Mouse (Mus musculus): ENCODE results near the gene Prkcd.

Gene Prkcd

DNA sequence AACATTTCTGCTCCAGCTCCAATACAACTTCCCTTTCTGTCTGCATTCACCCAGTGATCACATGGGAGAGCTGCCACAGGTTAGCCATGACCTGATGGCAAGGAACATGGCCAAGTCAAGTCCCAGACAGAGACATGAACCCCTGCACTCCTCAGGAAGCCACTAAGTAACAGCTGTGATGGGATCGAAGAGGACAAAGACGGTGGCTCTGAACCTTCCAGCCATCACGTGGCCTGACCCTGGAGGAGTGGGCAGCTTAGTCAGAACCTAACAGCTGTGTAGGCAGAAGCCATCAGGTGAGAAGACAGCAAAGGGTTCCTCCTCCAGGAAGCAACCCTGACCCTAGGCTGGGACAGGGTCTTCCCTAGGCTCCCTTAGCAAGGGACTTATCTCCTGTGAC is 16.5 kb downstream of the Prkcd start:
- no peak for DNase-seq (ENCODE audit: extremely low read depth, insufficient read length, low spot score)

DNA sequence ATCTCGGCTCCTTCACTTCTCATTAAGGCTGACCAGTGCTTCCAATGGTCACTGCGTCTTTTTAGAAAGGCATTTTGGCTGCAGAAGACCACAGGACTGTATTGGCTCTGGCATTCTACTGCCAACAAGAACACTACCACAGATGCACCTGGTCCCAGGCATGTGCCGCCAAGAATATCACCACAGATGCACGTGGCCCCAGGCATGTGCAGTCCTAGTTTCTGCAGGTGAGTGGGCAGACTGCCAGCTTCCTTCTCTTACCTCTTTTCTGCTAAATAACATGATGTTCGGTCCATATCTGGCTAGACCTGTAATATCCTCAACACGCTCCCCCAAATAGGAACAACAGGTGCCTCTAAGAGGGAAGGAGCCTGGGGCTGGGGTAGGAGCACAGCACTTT is 17.8 kb downstream of the Prkcd start:
- no peak for DNase-seq (ENCODE audit: extremely low read depth, insufficient read length, low spot score)

DNA sequence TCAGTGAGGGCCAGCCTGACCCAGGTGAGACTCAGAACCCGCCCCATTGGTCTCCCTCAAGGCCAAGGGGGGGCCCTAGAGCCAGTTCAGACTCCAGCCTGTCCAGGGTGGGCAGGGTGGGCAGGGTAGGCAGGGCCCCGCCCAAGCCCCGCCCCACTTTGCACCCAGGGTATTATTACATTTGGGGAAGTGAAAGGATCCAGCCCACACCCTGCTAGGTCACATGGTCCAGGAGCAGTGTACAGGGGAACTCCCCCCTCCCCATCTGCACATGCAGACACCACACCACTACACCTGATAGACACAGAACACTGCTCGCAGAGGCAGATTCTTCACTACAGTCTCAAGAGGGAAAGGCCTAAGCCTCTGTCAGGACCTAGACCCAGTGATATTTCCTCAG is 18.3 kb downstream of the Prkcd start:
- DNase-seq (ENCODE audit: extremely low read depth, insufficient read length, low spot score): no peak

DNA sequence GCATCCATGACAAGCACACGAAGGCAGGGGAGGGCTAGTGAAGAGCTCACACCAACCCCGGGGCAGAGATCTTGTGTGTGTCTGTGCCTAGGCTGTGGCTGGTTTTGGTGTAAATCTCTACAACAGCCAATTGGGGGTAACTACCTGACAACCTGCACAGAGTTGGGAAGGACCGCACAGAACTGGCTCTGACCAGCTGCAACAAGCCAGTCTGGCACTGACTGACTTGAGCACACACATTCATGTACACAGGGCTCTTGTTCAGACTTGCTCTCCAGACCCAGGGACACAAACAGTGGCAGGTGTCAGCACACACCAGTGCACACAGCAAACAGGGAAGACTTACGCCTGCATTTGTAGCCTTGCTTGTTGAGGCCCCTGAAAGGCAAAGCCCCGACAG is 19.2 kb downstream of the Prkcd start:
- DNase-seq (ENCODE audit: extremely low read depth, insufficient read length, low spot score): no peak

DNA sequence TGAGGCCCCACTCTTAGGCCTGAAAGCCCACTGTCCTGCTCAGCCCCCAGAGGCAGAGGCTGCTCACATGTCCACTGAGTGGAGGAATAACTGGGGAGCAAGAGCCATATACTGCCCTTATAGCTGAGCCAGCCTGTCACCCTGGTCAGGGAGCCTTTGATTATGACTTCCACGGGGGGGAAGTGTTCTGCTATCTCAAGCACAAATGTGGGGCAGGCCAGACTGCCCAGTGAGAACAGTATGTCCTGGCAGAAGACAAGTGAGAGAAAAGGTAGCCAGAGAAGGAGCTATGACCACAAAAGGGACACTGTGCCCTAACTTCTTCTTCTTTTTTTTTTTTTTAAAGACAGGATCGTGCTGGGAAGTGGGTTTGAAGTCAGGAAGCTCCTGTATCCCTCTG is 28.9 kb downstream of the Prkcd start:
- DNase-seq (ENCODE audit: extremely low read depth, insufficient read length, low spot score): no peak

DNA sequence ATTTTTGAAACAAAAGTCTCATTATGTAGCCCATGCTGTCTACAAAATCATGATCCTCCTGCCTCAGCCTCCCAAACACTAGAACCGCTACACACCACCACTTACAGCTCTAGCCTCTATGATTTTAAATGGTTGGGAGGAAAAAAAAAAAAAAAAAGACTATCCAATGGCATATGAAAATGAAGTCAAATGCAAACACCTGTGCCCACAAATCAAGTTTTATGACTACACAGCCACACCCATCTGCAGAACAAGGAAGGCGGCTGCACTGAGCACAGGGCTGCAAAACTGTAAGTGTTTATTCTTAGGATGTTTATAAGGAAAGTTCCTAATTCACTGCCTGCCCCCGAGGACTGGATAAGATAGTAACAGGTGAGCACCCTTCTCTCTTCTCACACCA is 29.6 kb downstream of the Prkcd start:
- DNase-seq (ENCODE audit: extremely low read depth, insufficient read length, low spot score): no peak

DNA sequence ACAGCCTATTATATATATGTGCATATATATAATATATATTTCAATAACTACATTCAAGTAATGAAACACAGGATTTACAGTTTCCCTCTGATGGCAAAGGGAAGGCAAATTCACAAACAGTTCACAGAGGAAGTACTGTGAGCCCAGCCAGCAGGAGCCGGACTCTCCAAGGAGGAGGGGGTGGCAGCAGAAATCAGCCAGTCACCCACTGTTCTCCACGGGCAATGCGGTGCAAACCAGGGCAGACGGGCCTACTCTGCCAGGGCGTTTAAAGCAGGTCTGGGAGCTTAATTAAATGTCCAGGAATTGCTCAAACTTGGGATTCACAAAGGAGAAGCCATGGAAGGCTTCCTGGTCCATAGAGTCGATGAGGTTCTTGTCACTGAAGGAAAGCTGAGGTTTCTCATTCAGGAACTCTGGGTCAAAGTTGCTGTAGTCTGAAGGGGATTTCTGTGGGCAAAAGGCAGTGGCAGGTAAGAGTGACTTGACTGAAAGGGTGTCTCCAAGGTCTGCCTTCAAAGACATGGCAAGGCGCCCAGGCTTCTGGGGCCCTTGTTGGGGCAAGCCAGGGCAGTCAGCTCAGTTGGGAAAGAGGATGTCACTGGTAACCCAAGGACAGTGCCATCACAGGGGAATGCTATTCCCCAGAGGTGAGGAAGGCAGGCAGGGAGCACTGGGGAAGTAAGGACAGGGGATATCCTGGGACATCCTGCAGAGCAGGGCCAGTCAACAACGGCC is 30.3 kb downstream of the Prkcd start:
- DNase-seq (ENCODE audit: extremely low read depth, insufficient read length, low spot score): no peak

DNA sequence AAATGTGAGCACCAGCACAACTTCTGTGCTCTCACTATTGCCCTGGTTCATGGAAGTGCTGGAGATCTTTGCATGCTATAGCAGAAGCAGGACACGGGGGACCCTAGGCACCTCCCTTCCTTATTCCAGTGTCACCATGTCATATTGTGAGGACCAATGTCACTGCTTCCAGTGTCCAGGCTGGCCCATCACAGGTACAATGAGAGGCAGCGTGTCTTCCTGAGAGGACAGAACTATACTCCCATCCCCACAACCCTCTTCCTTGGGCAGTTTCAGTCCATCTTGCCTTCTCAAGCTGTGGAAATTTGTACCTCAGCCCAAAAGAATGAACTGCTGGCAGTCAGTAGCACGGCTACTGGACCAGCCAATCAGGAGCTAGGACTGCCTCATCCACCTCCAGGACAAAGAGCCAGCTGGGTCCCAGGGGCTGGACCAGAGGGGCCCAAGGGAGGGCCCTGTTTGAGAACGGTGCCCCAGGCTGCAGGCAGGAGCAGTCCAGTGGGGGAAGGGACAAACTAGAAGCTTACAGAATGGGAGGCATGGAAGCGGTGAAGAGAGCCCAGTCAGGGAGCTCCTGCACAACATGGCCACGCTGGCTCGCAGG is 31.8 kb downstream of the Prkcd start:
- peak; percentile 29 for DNase-seq (ENCODE audit: extremely low read depth, insufficient read length, low spot score)

DNA sequence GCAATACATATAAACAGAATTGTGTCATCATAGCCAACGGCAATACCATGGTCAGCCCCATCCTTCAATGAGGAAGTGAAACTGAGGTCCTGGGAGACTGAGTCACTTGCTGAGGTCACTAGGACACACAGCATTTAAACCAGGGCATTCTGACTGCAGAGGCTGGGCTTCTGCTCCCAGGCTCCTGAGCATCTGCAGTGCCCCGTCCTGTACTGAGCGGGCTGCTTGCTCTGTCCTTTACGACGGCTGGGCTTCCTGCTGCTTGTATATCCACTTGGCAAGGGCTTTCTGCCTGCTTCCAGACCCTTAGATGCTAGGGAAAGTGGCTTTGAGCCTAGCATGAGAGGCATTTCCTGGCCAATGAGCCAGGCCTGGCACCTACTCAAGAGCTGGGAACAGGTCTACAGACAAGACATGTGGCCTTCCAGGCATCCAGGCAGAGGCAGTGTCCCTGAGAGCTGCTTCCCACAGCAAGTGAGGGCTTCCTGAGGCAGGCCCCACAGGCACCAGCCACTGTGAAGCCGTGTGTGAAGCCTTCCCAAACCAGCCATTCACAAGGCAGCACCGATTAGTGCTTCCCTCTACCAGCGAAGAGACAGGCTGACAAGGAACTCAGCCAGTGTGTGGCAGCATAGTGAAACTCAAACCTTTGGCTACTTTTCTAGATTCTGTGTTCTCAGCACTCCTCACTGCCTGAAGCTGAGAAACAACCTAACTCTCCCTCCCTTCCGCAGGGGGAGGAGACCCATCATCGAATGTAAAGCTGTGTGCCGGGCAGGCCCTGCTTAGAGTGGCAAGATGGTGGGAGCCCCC is 32.5 kb downstream of the Prkcd start:
- peak; percentile 75 for DNase-seq (ENCODE audit: extremely low read depth, insufficient read length, low spot score)

DNA sequence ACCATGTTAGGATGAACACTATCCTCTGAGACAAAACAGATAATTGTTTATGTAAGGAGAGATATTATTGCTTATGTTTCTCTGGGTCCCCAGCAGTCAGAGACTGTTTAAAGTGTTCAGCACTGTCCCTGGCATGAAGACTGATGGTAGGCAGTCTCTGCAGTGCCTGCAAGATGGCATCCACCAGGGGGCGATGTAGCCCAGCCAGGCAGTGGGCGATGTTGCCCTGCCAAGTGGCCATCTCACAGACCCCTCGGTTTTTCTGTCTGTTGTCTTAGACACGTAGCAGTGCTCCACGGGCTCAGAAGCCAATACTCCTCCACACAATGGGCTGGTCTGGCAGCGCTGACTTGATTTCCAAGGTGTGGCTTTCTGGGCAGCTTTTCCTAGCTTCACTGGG is 34.6 kb downstream of the Prkcd start:
- DNase-seq (ENCODE audit: extremely low read depth, insufficient read length, low spot score): peak; percentile 54

DNA sequence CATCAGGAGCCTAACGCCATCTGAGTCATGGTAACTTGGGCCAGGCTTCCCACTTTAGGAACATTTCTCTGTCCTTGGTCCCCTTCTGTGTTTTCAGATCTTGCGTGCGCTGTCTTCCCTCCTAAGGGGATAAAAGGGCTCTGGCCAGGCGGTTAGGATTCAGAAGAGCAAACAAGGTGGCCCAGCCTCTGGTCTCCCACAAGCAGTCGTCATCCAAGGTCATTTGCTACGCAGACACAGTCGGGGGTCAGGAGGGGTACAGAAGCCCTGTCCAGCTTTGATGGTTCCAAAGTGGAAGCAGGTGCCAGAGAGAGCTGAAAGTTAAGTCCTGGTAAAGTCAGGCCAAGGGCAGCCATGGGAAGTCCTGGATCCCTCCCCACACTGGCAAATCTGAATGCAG is 35.1 kb downstream of the Prkcd start:
- no peak for DNase-seq (ENCODE audit: extremely low read depth, insufficient read length, low spot score)

DNA sequence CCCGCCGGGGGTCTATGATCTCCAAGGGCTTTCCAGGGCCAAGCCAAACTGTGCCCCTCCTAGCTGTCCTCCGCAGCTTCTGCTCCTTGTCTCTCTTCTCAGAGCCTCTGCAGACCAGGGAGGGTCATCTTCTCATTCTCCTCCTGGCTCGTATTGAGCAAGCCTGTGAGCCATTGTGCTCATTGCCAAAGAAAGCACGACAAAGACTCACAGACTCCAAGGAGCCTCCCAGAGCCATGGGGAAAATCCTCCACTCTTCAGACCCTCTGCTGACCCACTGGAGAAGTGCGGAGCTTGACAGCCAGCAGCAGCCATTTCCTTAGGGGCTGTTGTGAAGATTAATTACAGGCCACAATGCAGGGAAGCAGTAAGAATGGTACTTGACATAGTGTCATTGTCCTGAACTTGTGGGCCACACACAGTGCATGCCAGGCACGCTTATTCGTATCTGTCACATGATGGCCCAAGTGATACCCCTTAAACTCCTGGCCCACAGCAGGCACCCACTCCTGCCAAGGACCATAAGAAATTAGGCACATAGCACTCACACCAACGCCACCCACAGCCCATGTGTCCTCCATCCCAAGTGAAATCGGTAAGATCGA is 35.9 kb downstream of the Prkcd start:
- no peak for DNase-seq (ENCODE audit: extremely low read depth, insufficient read length, low spot score)

DNA sequence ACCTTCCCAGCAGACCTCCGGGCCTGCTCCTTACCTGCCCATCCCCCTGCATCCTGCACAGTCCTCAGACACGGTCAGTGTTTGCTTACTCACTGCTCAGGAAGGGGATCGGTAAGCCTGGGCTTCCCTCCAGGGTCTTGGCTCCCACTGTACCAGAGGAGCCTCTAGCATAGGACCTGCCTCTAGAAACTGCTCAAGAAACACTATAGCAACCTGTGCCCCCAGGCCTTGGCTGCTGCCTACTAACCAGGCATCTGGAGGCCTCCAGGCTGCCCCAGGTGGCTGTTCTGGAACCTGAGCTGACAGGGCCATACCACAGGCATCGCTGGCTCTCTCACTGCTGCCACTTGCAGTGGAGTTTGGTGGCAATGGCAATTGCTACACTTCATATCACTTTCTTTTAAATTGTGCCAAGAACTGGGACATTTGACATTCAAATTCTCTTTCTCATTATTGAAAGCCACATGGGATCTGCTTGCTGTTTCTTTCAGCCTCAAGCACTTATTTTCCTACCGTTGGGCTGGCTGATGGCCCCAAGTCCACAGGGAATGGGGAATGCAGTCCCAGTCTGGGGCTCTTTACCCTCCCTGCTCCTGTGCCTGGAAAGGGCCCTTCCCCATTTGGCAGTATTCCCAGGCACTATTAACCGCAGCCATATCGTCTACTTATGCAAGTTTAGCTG is 39.1 kb downstream of the Prkcd start:
- DNase-seq (ENCODE audit: extremely low read depth, insufficient read length, low spot score): no peak

DNA sequence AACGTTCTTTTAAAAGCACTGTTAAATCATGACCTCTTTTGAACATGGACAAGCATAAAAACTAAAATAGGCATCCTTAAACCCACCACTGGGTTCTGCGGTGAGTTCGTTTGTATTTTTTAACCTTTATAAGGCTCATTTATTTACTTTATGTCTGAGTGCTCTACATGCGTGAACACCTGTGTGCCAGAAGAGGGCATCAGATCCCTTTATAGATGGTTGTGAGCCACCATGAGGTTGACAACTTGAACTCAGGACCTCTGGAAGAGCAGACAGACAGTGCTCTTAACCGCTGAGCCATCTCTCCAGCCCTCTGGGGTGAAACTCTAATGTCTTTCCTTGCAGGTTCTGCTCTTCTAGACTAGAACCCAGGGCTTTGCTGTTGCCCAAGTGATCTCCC is 40.7 kb downstream of the Prkcd start:
- no peak for DNase-seq (ENCODE audit: extremely low read depth, insufficient read length, low spot score)

DNA sequence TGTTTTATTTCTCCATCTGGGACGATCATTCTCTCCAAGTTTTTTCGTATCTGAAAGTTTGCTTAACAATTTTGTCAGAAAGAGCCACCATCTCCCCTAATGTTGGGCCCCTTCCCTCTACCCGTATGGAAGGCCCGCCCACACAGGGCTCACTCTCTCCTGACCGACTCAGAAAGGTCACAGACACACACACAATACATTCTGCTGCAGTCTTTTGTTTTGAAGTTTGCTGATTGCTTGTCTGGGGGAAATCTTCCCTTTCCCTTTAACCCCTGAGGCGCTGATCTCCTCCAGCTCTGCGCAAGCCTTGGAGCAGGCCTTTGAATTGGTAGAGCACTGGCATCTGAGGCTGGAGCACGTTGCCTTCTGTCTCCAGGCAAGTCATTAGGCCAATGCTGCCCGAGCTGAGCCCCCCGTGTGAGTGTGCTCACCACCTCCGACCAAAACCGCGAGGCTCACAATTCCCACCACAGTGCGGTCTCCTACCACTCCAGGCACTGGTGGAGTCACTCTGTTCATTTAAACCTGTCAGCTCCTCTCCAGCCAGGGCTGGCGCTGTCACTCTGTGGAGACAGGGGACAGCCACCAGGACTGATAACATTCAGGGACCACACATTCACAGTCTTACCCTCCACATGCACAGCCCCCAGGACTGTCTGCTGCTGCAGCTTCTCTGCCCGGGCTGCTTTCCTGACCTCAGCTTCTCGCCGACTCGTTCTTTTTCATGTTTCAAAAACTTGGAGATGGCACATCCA is 41.3 kb downstream of the Prkcd start:
- no peak for DNase-seq (ENCODE audit: extremely low read depth, insufficient read length, low spot score)

DNA sequence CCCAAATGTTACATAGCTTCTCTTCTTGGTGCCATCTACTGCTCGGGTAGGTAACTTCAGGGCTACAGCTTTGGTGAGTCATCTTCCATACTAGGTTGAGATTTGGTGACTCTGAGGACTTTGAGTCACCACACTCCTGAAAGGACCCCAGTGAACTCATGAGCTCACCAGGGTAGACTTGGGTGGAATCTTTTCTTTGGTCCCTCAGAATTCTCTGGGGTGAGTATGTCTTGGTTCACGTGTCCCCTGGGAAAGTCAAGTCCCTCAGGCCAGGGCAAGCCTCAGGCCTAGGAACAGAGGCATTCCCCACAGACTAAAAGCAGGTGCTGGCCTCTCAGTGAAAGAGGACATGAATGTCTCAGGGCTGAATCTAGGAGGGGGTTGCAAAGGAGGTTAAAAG is 41.9 kb downstream of the Prkcd start:
- peak; percentile 51 for DNase-seq (ENCODE audit: extremely low read depth, insufficient read length, low spot score)

DNA sequence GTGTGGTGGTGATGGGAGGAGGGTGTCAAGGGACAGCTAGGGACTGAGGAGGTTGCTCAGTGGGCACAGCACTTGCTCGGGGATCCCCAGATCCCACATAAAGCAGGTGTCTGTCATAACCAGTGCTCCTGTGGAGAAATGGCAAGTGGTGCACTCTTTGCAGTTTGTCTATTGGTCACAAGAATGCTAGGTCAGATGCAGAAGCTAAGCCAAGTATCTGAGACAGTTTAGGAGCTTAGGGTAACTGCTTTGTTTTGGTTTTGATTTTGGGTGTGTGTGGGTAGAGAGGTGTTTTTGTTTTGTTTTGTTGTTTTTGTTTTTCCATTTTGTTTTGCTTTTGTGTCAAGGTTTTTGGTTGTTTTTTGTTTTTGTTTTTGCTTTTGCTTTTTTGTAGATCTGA is 44.8 kb downstream of the Prkcd start:
- DNase-seq (ENCODE audit: extremely low read depth, insufficient read length, low spot score): no peak

DNA sequence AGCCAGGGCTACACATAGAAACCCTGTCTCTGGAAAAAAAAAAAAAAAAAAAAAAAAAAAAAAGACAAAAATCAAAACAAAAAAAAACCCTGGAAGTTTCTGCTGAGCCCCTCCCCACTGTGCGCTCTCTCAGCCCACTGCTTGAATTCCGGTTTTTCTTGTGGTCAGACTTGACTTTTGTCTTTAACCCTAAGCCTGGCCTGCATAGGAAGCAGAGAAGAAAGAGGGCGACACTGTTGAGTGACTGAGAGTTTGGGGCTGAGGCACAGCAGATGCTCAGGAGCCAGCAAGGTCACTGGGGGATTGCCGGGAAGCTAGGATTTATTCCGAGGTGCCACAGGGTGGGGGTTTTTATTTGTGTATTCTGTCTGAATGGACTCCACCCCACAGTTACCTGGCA is 46.1 kb downstream of the Prkcd start:
- no peak for DNase-seq (ENCODE audit: extremely low read depth, insufficient read length, low spot score)

DNA sequence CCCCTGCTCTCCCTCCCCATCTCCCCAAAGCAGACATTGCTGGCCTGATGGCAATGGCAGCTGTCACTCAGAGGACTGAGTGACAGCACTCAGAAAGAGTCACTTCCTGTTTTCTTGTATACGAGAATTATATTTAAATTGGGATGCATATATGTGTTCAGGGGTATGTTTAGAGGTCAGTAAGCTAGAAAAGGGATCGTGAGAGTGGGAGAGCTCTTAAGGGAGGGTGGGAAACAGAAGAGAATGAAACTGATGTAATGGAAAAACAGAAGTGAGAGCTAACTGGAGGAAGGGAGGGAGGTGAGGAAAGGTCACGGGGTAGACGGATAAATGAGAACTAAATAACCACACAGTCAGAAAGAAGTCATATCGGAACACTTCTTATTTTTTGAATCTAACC is 46.8 kb downstream of the Prkcd start:
- no peak for DNase-seq (ENCODE audit: extremely low read depth, insufficient read length, low spot score)
